Mouse (Mus musculus): ENCODE measurements at regions not wholly inside any gene's neighbourhood (a gene's known extent, or its start where the extent isn't known, plus 50 kb on each side); places are given as distances from the start of the nearest gene placed in this dataset.
A peak's percentile ranks its signal among the peaks of the same experiment; 100 is the strongest.
"Not testable (repeated sequence)": the region's sequence is repeated elsewhere in the genome, so short reads cannot be mapped to it uniquely, and the experiment has no call there.

DNA sequence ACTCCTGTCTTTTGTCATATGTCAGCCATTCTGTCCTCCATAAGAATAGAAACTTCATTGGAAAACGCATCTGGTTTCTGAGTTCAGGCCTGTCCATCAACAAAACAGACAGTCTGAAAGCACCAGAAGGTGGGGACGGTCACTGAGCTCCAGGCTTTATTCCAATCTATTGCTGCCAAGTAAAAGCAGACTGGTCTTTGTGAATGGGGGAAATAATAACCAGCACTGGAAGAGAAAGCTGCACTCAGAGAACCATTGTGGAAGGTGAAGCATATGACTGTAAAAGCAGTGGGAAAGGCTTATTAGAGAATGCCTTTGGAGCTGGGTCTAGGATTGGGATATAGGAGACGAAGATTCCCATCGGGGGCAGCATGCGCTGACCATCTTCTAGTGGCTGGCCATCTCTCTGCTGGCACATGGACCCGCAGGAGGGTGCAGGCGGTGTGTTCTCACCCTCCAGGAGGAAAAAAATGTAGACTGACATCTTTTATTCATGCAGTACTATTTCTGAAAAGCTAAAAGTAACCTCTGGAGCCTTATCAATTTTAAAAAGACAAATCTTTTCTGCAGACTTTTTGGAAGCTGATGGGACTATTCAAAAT is 1638.0 kb downstream of the Car8 start:
- DNase-seq (ENCODE audit: low read depth), result peak; percentile 68

DNA sequence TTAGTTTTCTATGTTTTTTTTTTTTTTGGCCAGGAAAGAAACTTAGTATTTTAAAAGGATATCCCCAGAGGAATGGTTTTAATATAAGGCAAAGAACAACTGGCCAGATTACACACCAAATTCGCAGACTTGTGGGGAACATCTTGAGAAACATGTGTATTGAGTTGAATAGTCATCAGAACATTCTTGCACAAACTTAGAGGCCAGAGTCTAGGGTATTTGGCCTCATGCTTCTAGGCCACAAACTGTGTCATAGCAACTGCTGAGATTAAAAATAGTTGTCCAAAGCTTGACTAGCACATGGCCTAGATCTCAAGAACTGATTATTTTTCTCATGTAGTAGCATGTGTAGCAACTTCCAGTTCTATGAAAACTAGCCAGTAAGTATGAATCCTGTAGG is 1642.5 kb downstream of the Car8 start:
- TF ChIP-seq CTCF (IDR thresholded peaks at IDR 0.05; ENCODE audit: borderline replicate concordance, extremely low read depth, insufficient read depth, insufficient read length) (no peak), POLR2A (IDR thresholded peaks at IDR 0.05; ENCODE audit: borderline replicate concordance, extremely low read depth, insufficient read depth, insufficient read length, poor library complexity, severe bottlenecking) (no peak)
- DNase-seq (ENCODE audit: low read depth), result no peak

More for the DNA sequence above, 1638.0 kb downstream of the Car8 start:
- TF ChIP-seq CTCF (IDR thresholded peaks at IDR 0.05; ENCODE audit: borderline replicate concordance, extremely low read depth, insufficient read depth, insufficient read length), result no peak
- TF ChIP-seq POLR2A (IDR thresholded peaks at IDR 0.05; ENCODE audit: borderline replicate concordance, extremely low read depth, insufficient read depth, insufficient read length, poor library complexity, severe bottlenecking), result no peak

DNA sequence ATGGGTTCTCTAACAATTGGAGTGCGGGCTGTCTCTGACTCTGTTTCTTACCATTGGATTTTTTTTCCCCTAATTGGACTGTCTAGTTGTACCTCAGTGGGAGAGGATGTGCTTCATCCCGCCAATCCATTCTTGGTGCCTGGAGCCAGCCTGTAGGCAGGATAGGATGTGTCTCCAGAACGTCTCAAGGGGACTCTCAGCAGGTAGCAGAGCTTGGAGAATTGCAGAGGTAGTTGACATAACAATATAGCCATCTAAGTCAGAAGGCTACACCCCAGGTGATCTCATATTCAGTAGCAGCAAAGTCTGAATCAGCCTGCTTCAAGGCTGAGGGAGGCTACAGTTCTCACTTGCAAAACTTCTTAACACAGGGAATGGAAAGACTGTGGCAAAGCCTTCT is 1646.0 kb downstream of the Car8 start:
- not testable (repeated sequence) for DNase-seq (ENCODE audit: low read depth)

DNA sequence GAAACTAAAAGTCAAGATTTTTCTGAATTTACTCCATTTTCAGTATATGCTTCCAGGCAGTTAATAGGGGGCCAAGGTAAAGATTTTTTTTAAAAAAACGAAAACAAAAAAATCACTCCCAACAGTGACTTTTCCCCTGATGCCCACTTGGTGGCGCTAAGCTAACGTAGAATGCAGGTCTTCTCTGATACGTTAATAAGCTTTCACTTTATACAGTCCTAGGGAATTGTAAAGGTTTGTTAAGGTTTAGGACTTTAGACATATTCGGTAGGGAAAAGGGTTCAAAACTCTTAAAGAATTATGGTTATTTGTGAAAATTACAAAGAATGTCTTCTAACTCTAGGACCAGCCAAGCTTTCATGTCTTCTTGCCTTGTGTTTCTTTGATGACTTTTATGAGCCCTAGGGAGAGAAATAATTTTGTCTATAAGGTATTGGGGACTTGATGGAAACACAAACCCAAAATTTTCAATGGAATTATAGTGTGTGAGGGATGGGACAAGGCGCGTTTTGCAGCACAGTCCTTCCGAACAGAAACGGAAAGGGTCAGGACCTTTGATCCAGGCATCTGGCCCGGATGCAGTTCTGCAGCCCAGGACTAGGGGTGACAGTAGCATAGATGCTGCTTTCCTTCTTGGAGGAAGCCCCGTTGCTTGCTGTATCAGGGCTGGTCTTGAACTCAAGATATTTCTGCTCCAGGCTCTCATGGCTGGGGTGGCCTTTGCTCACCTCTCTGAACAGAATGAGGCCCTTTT is 1677.1 kb downstream of the Car8 start:
- DNase-seq (ENCODE audit: low read depth), result peak; percentile 81
- TF ChIP-seq POLR2A (IDR thresholded peaks at IDR 0.05; ENCODE audit: borderline replicate concordance, extremely low read depth, insufficient read depth, insufficient read length, poor library complexity, severe bottlenecking) (no peak), CTCF (IDR thresholded peaks at IDR 0.05; ENCODE audit: borderline replicate concordance, extremely low read depth, insufficient read depth, insufficient read length) (peak; percentile 75; the same call in 1 of the 2 replicates)

DNA sequence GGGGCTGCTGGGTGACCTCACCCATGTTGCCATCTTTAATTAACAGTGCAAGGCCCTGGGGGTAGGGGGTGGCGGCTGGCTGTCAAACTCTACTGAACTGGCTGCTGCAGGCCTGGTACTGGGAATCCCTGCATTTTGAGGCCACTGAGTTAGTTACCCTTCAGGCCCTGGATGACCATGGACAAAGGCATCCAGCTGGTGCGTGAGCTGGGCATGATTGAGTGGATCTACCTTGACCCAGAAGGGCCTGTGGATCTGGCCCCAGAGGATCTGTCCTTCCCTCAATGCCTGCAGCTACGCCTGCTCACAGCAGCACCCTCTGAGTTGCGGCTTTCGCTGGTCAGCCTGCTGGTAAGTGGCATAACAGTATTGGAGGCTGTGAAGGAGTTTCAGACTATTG is 1699.2 kb downstream of the Car8 start:
- DNase-seq (ENCODE audit: low read depth), result no peak
- TF ChIP-seq POLR2A (IDR thresholded peaks at IDR 0.05; ENCODE audit: borderline replicate concordance, extremely low read depth, insufficient read depth, insufficient read length, poor library complexity, severe bottlenecking) (no peak), CTCF (IDR thresholded peaks at IDR 0.05; ENCODE audit: borderline replicate concordance, extremely low read depth, insufficient read depth, insufficient read length) (no peak)

DNA sequence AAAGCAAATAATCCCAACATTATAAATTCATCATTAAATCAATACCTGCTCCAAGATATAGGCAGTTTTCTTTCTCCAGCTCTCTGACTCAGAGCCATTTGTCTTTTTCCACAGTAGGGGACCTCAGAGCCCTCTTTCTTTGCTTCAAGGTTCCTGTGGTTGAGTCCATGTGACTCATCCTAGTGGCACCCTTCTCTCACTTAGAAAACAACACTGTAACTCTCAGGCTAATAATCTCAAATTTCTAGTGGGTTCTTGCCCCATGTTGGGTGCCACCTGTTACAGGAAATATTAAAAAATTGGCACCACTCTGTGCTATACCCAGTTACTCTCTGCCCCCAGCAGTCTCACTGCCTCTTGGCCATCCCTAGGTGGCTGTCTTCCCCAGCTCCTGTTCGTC is 1706.4 kb downstream of the Car8 start:
- no peak for DNase-seq (ENCODE audit: low read depth)

DNA sequence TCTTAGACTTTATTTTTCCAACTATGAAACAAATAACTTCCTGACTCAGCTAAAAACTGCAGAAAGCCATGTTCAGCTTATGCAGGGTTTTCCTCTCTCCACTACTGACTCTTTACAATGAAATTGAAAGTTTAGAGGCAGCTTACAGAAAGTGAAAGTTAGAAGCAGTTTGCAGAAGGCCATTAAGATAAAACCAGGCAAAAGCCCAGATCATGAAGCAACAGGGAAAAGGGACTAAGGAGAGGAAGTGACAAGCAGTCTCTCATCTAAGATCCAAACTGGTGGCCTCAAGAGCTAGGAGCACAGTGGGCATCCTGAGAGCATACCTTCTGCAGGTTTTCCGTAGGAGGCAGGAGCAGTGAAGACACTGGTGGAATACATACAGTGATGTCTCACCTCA is 1721.2 kb downstream of the Car8 start:
- no peak for DNase-seq (ENCODE audit: low read depth)
- TF ChIP-seq POLR2A (IDR thresholded peaks at IDR 0.05; ENCODE audit: borderline replicate concordance, extremely low read depth, insufficient read depth, insufficient read length, poor library complexity, severe bottlenecking) (no peak), CTCF (IDR thresholded peaks at IDR 0.05; ENCODE audit: borderline replicate concordance, extremely low read depth, insufficient read depth, insufficient read length) (no peak)

More for the DNA sequence above, 1706.4 kb downstream of the Car8 start:
- TF ChIP-seq CTCF (IDR thresholded peaks at IDR 0.05; ENCODE audit: borderline replicate concordance, extremely low read depth, insufficient read depth, insufficient read length), result no peak
- TF ChIP-seq POLR2A (IDR thresholded peaks at IDR 0.05; ENCODE audit: borderline replicate concordance, extremely low read depth, insufficient read depth, insufficient read length, poor library complexity, severe bottlenecking), result no peak

DNA sequence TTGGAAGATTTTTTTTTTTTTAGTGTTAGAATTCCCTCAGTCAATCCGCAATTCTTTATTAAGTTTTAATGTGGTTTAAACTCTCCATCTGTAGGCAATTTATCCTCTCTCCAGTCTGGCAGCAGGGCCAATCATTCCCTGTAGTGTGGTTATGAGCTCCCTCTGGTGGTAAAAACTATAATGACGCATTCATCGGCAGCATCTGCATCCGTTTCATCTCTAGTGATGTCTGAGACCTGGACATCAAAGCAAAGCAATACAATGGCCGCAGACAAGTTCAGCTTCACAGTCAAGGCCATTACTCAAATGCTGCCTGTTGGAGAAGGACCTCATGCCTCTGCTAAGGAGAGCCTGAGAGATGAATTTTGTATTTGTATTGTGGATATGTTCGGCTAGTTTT is 1721.7 kb upstream of the Impad1 start:
- peak; percentile 87 for DNase-seq (ENCODE audit: low read depth)
- no peak for TF ChIP-seq POLR2A (IDR thresholded peaks at IDR 0.05; ENCODE audit: borderline replicate concordance, extremely low read depth, insufficient read depth, insufficient read length, poor library complexity, severe bottlenecking)
- TF ChIP-seq CTCF (IDR thresholded peaks at IDR 0.05; ENCODE audit: borderline replicate concordance, extremely low read depth, insufficient read depth, insufficient read length), result peak; percentile 76; the same call in 1 of the 2 replicates

DNA sequence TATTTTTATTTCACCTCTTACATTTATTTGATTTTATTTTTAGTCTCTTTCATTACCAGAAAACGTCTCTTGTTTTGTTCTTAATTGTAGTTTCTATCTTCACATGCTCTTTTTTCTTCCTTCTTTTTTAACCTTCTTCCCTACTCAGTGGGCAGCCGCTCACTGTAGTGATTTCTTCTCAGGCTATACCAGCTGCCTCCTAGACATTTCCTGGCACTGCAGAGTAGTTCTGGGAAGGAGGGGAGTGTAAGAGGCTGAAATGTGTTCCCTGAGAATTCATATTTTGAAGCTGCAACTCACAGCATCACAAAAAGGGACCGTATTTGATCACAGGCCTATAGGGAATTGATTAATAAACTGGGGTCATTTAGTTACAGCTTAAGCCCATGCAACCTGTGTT is 1720.5 kb upstream of the Impad1 start:
- no peak for TF ChIP-seq CTCF (IDR thresholded peaks at IDR 0.05; ENCODE audit: borderline replicate concordance, extremely low read depth, insufficient read depth, insufficient read length)
- no peak for TF ChIP-seq POLR2A (IDR thresholded peaks at IDR 0.05; ENCODE audit: borderline replicate concordance, extremely low read depth, insufficient read depth, insufficient read length, poor library complexity, severe bottlenecking)
- peak; percentile 33 for DNase-seq (ENCODE audit: low read depth)

DNA sequence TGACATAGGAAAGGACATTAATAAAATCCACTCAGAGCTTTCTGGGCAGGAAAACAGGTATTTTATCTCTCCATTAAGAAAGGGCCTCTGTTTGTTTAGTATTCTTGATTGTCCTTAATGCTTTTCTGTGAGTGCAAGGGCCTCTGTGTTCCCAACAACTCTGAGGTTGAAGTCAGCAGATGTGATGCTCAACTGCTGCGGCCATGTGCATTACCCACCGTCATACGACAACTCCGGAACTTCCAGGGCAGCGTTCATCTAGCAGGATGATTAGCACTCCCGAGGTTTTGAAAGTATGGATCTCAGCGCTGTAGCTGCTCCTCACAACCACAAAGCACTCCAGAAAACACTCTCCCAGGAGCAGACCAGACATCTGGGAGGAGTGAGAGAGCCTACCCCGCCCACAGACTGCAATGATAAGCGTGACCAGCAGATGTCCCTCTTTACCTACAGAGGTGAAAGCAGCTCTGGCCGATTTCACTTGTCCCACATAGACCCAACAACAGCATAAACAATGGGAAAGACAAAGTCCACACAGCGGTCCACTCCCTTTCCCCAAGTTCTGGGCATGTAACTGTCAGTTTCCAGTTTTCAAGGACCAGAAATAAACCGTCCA is 1719.7 kb upstream of the Impad1 start:
- peak; percentile 86 for DNase-seq (ENCODE audit: low read depth)
- TF ChIP-seq CTCF (IDR thresholded peaks at IDR 0.05; ENCODE audit: borderline replicate concordance, extremely low read depth, insufficient read depth, insufficient read length) (peak; percentile 83), POLR2A (IDR thresholded peaks at IDR 0.05; ENCODE audit: borderline replicate concordance, extremely low read depth, insufficient read depth, insufficient read length, poor library complexity, severe bottlenecking) (no peak)

DNA sequence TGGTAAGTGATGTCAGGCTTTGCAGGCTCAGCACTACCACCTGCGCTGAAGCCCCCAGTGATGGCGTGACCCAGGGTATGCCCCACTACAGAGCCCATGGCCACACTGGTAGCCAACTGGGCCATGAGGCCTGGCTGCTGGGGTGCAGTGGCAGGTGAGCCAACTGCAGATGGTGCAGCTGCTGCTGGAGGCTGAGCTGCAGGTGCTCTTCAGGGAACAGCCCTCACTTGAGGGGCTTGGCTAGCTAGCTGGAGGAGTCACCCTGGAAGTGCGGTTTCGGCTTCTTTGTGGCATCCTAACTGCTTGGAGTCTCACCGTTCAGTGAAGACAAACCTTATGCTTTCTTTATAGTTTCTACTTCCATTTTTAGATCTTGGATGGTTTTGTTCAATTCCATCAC is 1714.9 kb upstream of the Impad1 start:
- DNase-seq (ENCODE audit: low read depth), result no peak
- no peak for TF ChIP-seq POLR2A (IDR thresholded peaks at IDR 0.05; ENCODE audit: borderline replicate concordance, extremely low read depth, insufficient read depth, insufficient read length, poor library complexity, severe bottlenecking)
- TF ChIP-seq CTCF (IDR thresholded peaks at IDR 0.05; ENCODE audit: borderline replicate concordance, extremely low read depth, insufficient read depth, insufficient read length), result no peak
